In the genomic region with DNA sequence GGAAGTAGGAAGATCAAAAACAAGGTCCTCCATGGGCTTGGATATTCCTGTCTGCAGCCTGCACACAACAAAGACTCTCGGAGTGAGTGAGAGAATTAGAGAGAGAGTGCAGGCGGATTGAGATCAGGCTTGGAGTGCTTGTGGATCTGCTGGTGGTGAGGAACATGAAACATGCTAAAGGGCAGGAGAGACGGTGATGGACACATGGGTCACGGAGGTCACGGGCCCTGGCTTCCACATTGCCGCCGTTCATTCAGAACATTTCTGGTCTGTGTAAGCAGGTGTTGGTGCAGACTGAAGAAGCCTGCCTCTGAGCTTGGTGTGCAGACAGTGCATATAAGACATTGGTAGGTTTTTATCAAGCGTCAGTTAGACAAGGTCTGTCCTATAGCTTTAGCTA, we compare ENCODE assay signal across 20 mouse cellular contexts. TPM values are rescaled to one million over a fixed set of nuclear protein-coding genes. Genes with fewer than 3 reads are reported as not detected.
DNase-seq lines count a peak whose midpoint lies in the region; ATAC-seq and TF ChIP-seq lines count a peak whose summit lies in the region.
"Had no signal": no experiment of that assay in that cellular context is flagged by ENCODE, and none has a peak within 500 bp of the region (broad histone marks: within the 10 kb centered on the region; RNA-seq: fewer than 3 reads in every experiment).

No protein-coding gene starts in this region.

- no peaks in the 10 kb centered on the region for H3K9me3 ChIP-seq in hindbrain, embryonic 10.5 days
- H3K9me3 ChIP-seq in hindbrain, embryonic 11.5 days (ENCODE audit: control insufficient read depth, low read length): no peaks in the 10 kb centered on the region
- no peaks in the 10 kb centered on the region for H3K9me3 ChIP-seq in kidney, embryonic 16.5 days (ENCODE audit: low read length)
- no peaks in the 10 kb centered on the region for H3K9me3 ChIP-seq in lung, embryonic 16.5 days (ENCODE audit: control insufficient read depth, low read length)
- H3K9me3 ChIP-seq in hindbrain, embryonic 14.5 days (ENCODE audit: control insufficient read depth, low read length): no peaks in the 10 kb centered on the region
- H3K9me3 ChIP-seq: embryonic facial prominence, embryonic 12.5 days; limb, embryonic 12.5 days; midbrain, embryonic 12.5 days had no signal

- TF ChIP-seq CTCF in lung, adult 2 months (IDR thresholded peaks at IDR 0.05; ENCODE audit: insufficient read depth, low read length): no peak

- DNase-seq in hindbrain, embryonic 10.5 days (ENCODE audit: low spot score): no peak
- no peak for DNase-seq in hindbrain, embryonic 11.5 days (ENCODE audit: low spot score)
- no peak for DNase-seq in kidney, postnatal 36 days
- DNase-seq in lung, adult 2 months: no peak
- DNase-seq in hindbrain, embryonic 14.5 days (ENCODE audit: low spot score): no peak
- no peak for DNase-seq in thymus, postnatal 0 days (ENCODE audit: low spot score)
- DNase-seq: adrenal gland, postnatal 25 days; cerebellum, adult 8-10 months; cerebellum, postnatal 36 days; gastrocnemius, postnatal 25 days; heart, adult 2 months; kidney, adult 18-20 months; lung, postnatal 14 days; right cerebral cortex, adult 18-20 months; right cerebral cortex, postnatal 4 days had no signal

- H3K4me3 ChIP-seq in hindbrain, embryonic 10.5 days: no peak overlapping the region
- no peak overlapping the region for H3K4me3 ChIP-seq in hindbrain, embryonic 11.5 days (ENCODE audit: low read depth, low read length)
- H3K4me3 ChIP-seq in kidney, embryonic 16.5 days (ENCODE audit: low read length): no peak overlapping the region
- H3K4me3 ChIP-seq in lung, embryonic 16.5 days (ENCODE audit: low read length): no peak overlapping the region
- H3K4me3 ChIP-seq in lung, adult 2 months (replicated peaks; ENCODE audit: extremely low read depth, low read depth, low read length): no peak overlapping the region
- no peak overlapping the region for H3K4me3 ChIP-seq in hindbrain, embryonic 14.5 days (replicated peaks; ENCODE audit: low read length)
- H3K4me3 ChIP-seq: embryonic facial prominence, embryonic 12.5 days; heart, adult 2 months; limb, embryonic 12.5 days; midbrain, embryonic 12.5 days had no signal

- no peak for TF ChIP-seq POLR2A in lung, adult 2 months (IDR thresholded peaks at IDR 0.05; ENCODE audit: borderline replicate concordance, extremely low read depth, low read depth, low read length)

- H3K4me1 ChIP-seq in hindbrain, embryonic 10.5 days (replicated peaks): peaks cover 8% of the 10 kb centered on the region; the same call in 1 of the 2 replicates
- no peaks in the 10 kb centered on the region for H3K4me1 ChIP-seq in hindbrain, embryonic 11.5 days (replicated peaks; ENCODE audit: control insufficient read depth, insufficient read depth, low read length)
- peaks cover 50% of the 10 kb centered on the region for H3K4me1 ChIP-seq in kidney, embryonic 16.5 days (ENCODE audit: insufficient read depth, low read length)
- peaks cover 16% of the 10 kb centered on the region for H3K4me1 ChIP-seq in lung, embryonic 16.5 days (replicated peaks; ENCODE audit: control insufficient read depth, insufficient read depth, low read length)
- peaks cover 13% of the 10 kb centered on the region for H3K4me1 ChIP-seq in lung, adult 2 months (ENCODE audit: control insufficient read depth, insufficient read depth, low read length)
- no peaks in the 10 kb centered on the region; the same call in 1 of the 2 replicates for H3K4me1 ChIP-seq in hindbrain, embryonic 14.5 days (replicated peaks; ENCODE audit: control insufficient read depth, insufficient read depth, low read length)
- H3K4me1 ChIP-seq: embryonic facial prominence, embryonic 12.5 days; limb, embryonic 12.5 days; midbrain, embryonic 12.5 days had no signal

- H3K4me2 ChIP-seq in hindbrain, embryonic 11.5 days (replicated peaks; ENCODE audit: low read depth, low read length): no peak overlapping the region
- H3K4me2 ChIP-seq in kidney, embryonic 16.5 days (replicated peaks; ENCODE audit: low read depth, low read length): no peak overlapping the region
- no peak overlapping the region for H3K4me2 ChIP-seq in lung, embryonic 16.5 days (ENCODE audit: low read depth, low read length)
- H3K4me2 ChIP-seq in hindbrain, embryonic 14.5 days (replicated peaks): no peak overlapping the region
- H3K4me2 ChIP-seq: embryonic facial prominence, embryonic 12.5 days; limb, embryonic 12.5 days; midbrain, embryonic 12.5 days had no signal

- peaks cover 81% of the 10 kb centered on the region for H3K36me3 ChIP-seq in hindbrain, embryonic 10.5 days
- no peaks in the 10 kb centered on the region for H3K36me3 ChIP-seq in hindbrain, embryonic 11.5 days (ENCODE audit: control insufficient read depth, insufficient read depth, low read length)
- H3K36me3 ChIP-seq in kidney, embryonic 16.5 days (ENCODE audit: insufficient read depth, low read length): peaks cover 27% of the 10 kb centered on the region
- H3K36me3 ChIP-seq in lung, embryonic 16.5 days (ENCODE audit: control insufficient read depth, insufficient read depth, low read length): peaks cover 23% of the 10 kb centered on the region
- H3K36me3 ChIP-seq in hindbrain, embryonic 14.5 days (replicated peaks; ENCODE audit: control insufficient read depth, insufficient read depth): peaks cover 47% of the 10 kb centered on the region

- H3K27me3 ChIP-seq in hindbrain, embryonic 10.5 days (ENCODE audit: insufficient read depth, poor library complexity, severe bottlenecking): no peaks in the 10 kb centered on the region
- no peaks in the 10 kb centered on the region for H3K27me3 ChIP-seq in hindbrain, embryonic 11.5 days (ENCODE audit: control insufficient read depth, insufficient read depth, low read length)
- no peaks in the 10 kb centered on the region for H3K27me3 ChIP-seq in kidney, embryonic 16.5 days (ENCODE audit: insufficient read depth, low read length)
- H3K27me3 ChIP-seq in lung, embryonic 16.5 days (ENCODE audit: control insufficient read depth, insufficient read depth, low read depth, low read length): no peaks in the 10 kb centered on the region
- no peaks in the 10 kb centered on the region for H3K27me3 ChIP-seq in hindbrain, embryonic 14.5 days (ENCODE audit: control insufficient read depth, insufficient read depth, low read length)
- H3K27me3 ChIP-seq: embryonic facial prominence, embryonic 12.5 days; limb, embryonic 12.5 days; midbrain, embryonic 12.5 days had no signal

- no peak for ATAC-seq in hindbrain, embryonic 11.5 days (ENCODE audit: low FRiP score)
- ATAC-seq in kidney, embryonic 16.5 days (ENCODE audit: low FRiP score, low TSS enrichment): 0 out of 2 replicates have a peak, but pooled peaks have one; percentile 4
- ATAC-seq in lung, embryonic 16.5 days (ENCODE audit: low read depth): no peak
- ATAC-seq in hindbrain, embryonic 14.5 days (ENCODE audit: low FRiP score): no peak

- WGBS in hindbrain, embryonic 10.5 days: 74% methylated on average over 8 of the region's 8 CpGs
- 72% methylated on average over 8 of the region's 8 CpGs for WGBS in hindbrain, embryonic 11.5 days
- 63% methylated on average over 8 of the region's 8 CpGs for WGBS in kidney, embryonic 16.5 days
- 70% methylated on average over 8 of the region's 8 CpGs for WGBS in lung, embryonic 16.5 days
- WGBS in lung, adult 2 months: 84% methylated on average over 8 of the region's 8 CpGs
- WGBS in hindbrain, embryonic 14.5 days: 81% methylated on average over 8 of the region's 8 CpGs

- no peak overlapping the region for H3K9ac ChIP-seq in hindbrain, embryonic 11.5 days (ENCODE audit: low read depth, low read length)
- no peak overlapping the region for H3K9ac ChIP-seq in kidney, embryonic 16.5 days (replicated peaks; ENCODE audit: low read length)
- H3K9ac ChIP-seq in lung, embryonic 16.5 days (ENCODE audit: low read length): no peak overlapping the region
- H3K9ac ChIP-seq in hindbrain, embryonic 14.5 days: no peak overlapping the region
- H3K9ac ChIP-seq: embryonic facial prominence, embryonic 12.5 days; limb, embryonic 12.5 days; midbrain, embryonic 12.5 days had no signal

- 0 out of 2 replicates have a peak overlapping the region, but pooled peaks have one; percentile 23 for H3K27ac ChIP-seq in hindbrain, embryonic 10.5 days
- H3K27ac ChIP-seq in hindbrain, embryonic 11.5 days (ENCODE audit: low read depth, low read length): no peak overlapping the region
- H3K27ac ChIP-seq in kidney, embryonic 16.5 days (ENCODE audit: low read length): peak overlapping the region; percentile 93
- peak overlapping the region; percentile 36; the same call in 1 of the 2 replicates for H3K27ac ChIP-seq in lung, embryonic 16.5 days (ENCODE audit: low read length)
- H3K27ac ChIP-seq in hindbrain, embryonic 14.5 days: peak overlapping the region; percentile 28; the same call in 1 of the 2 replicates
- H3K27ac ChIP-seq: embryonic facial prominence, embryonic 12.5 days; heart, adult 2 months; limb, embryonic 12.5 days had no signal

RNA-seq across cellular contexts. Expression of a gene that starts 50.5 kb away (rescaled TPM):
- polyA plus RNA-seq in hindbrain, embryonic 10.5 days (2016; fragmentation: Nextera tagmentation; extraction: Ambion mirVana): 24.2 and 25.8 TPM in 2 replicates
- 28.0 and 30.3 TPM in 2 replicates for polyA plus RNA-seq in hindbrain, embryonic 11.5 days (2014; fragmentation: Nextera tagmentation; extraction: Ambion mirVana)
- polyA plus RNA-seq in kidney, embryonic 16.5 days (2015; fragmentation: Nextera tagmentation; extraction: Ambion mirVana): 26.2 and 30.0 TPM in 2 replicates
- 22.4 and 23.4 TPM in 2 replicates for polyA plus RNA-seq in lung, embryonic 16.5 days (2015; fragmentation: Nextera tagmentation; extraction: Ambion mirVana)
- polyA plus RNA-seq in lung, adult 2 months (2012; rRNA removed): 43.0 and 65.1 TPM in 2 replicates
- polyA plus RNA-seq in hindbrain, embryonic 14.5 days (2014; fragmentation: Nextera tagmentation; extraction: Ambion mirVana): 19.5 and 21.6 TPM in 2 replicates
- 10.8 and 12.2 TPM in 2 replicates for polyA plus RNA-seq in thymus, postnatal 0 days (2015; fragmentation: Nextera tagmentation; extraction: Ambion mirVana)

RNA-seq across cellular contexts. Expression of a gene that starts 58.0 kb away (rescaled TPM):
- 91.3 and 105 TPM in 2 replicates for polyA plus RNA-seq in hindbrain, embryonic 10.5 days (2016; fragmentation: Nextera tagmentation; extraction: Ambion mirVana)
- polyA plus RNA-seq in hindbrain, embryonic 11.5 days (2014; fragmentation: Nextera tagmentation; extraction: Ambion mirVana): 69.5 and 78.2 TPM in 2 replicates
- 136 and 142 TPM in 2 replicates for polyA plus RNA-seq in kidney, embryonic 16.5 days (2015; fragmentation: Nextera tagmentation; extraction: Ambion mirVana)
- 127 and 136 TPM in 2 replicates for polyA plus RNA-seq in lung, embryonic 16.5 days (2015; fragmentation: Nextera tagmentation; extraction: Ambion mirVana)
- polyA plus RNA-seq in lung, adult 2 months (2012; rRNA removed): 69.0 and 71.5 TPM in 2 replicates
- 80.5 and 81.0 TPM in 2 replicates for polyA plus RNA-seq in hindbrain, embryonic 14.5 days (2014; fragmentation: Nextera tagmentation; extraction: Ambion mirVana)
- 48.7 and 50.6 TPM in 2 replicates for polyA plus RNA-seq in thymus, postnatal 0 days (2015; fragmentation: Nextera tagmentation; extraction: Ambion mirVana)
